Mouse (Mus musculus) kidney, adult 8-10 months (tissue): Measurements from ENCODE around the gene Rab38.

Experiments used
- DNase-seq, 2 experiments: peaks; one replicate each; pipeline ENCODE4 v3.0.0; 2022

Gene Rab38

GRCm38 (mm10) chr7:88527100-88527671, 97.1 kb downstream of the Rab38 start:
- no peak for DNase-seq

DNA sequence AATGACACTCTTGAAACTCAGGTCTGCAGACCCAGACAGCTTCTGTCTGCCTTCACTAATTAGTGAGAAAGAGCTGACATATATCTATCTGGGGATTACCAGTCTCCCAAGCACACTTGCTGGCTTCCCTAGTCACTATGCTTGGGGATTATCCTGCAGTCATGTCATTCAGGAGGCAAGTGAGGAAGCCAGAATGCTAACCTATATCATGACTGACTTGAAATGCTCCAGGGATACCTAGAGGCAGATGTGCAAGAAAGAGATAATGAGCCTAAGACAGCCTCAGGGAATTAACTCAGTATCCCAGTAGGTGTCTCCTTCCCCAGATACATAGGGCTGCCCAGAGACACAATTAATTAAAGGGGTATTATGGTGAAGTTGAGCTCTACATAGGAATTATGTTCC, 106.1 kb downstream of the Rab38 start:
- no peak for DNase-seq

- DNase-seq: no peak
Measured at GRCm38 (mm10) chr7:88536743-88537142, 106.7 kb downstream of the Rab38 start.
